Mouse (Mus musculus) natural killer cell, adult 2 months (primary cell): Measurements from ENCODE around the gene Zbtb20.
"Not testable (repeated sequence)": the region's sequence is repeated elsewhere in the genome, so short reads cannot be mapped to it uniquely, and the experiment has no call there.

Source experiments
- DNase-seq, 2 experiments: peaks; one replicate each; pipeline ENCODE4 v3.0.0; 2022; ENCODE audit warnings: low spot score in 2 of 2

Zbtb20 gene

GRCm38 (mm10) chr16:42910716-42911115 is 35.0 kb downstream of the Zbtb20 start:
- no peak for DNase-seq

- DNase-seq, result no peak
Observed at GRCm38 (mm10) chr16:42911326-42911725, 35.6 kb downstream of the Zbtb20 start.

DNA sequence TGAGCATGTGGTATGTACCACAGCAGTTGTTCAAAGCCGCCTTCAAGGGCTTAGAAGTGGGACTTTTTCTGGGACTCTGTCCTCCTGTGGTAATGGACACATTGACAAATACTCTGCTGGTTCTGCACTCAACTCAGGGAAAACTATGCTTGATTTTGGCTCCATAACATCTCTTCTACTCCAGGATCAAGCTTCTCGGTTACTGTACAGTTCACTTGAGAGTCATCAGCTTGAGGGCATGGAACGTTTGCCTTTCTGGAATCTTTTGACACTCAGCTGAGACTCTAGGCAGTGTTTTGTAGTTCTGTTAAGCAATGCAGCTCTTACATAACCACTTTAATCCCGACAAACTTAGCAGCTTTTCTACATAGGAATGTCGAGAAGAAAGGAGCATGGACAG is 36.1 kb downstream of the Zbtb20 start:
- DNase-seq, result no peak

DNA sequence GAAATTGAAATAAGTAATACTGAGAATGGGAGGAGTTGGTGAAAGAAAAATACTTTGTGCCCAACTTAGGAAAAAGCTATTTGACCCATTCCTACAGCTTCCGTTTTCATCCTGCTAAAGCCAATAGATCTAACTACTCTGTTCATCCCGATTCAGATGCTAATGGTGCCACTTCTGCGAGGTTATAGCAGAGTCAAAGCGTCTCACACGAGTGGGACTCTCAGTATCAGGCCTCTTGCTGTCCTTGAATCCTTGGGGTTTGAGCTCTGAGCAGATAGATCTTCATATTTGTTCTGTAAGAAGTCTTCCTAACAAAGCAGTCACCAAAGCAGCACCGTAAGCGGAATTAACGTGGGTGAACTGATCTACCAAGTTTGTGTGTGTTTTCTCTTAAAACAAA is 37.6 kb downstream of the Zbtb20 start:
- DNase-seq, result no peak

GRCm38 (mm10) chr16:42914457-42915085 is 38.9 kb downstream of the Zbtb20 start:
- DNase-seq, result peak; percentile 22 to 45

GRCm38 (mm10) chr16:42919992-42920760 is 44.5 kb downstream of the Zbtb20 start:
- peak; percentile 43 to 69 for DNase-seq

- DNase-seq, result no peak
Observed at GRCm38 (mm10) chr16:42921436-42921835, 45.8 kb downstream of the Zbtb20 start.

GRCm38 (mm10) chr16:42938211-42938610 is 62.5 kb downstream of the Zbtb20 start:
- no peak for DNase-seq

GRCm38 (mm10) chr16:42947016-42947415 is 71.3 kb downstream of the Zbtb20 start:
- no peak for DNase-seq

DNA sequence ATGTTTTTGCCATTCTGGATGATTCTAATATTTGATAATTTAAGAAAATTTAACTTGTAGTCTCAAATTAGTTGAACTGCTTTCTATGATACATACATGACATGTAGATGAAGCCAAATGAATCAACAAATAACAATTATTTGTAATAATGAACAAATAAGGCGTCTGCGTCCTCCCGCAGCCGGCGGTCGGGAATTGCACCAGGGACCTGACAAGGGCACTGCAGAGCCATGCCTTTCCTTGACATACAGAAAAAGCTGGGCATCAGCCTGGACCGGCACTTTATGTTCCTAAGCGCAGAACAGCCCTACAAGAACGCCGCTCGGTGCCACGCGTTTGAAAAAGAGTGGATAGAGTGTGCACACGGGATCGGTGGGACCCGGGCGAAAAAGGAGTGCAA is 79.7 kb downstream of the Zbtb20 start:
- DNase-seq, result not testable (repeated sequence)

DNA sequence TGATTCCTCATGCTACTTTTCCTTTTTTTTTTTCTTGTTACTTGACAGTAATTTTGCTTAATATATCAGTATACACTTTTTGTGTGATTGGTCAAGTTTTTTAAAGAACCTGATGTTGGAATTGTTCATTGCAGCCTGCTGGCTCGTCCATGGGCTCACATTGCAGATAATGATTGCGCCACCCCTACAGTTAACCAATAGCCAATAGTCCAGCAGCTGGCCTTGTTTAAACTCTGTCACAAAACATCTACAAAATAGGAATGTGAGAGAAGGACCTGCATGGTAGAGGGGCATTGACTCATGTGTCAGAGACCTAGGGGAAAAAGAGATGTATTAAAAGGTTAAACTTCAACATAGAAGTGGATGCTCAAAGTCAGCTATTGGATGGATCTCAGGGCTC is 97.2 kb downstream of the Zbtb20 start:
- DNase-seq, result no peak

GRCm38 (mm10) chr16:42998896-42999295 is 123.2 kb downstream of the Zbtb20 start:
- DNase-seq, result no peak

GRCm38 (mm10) chr16:43026351-43026750 is 150.7 kb downstream of the Zbtb20 start:
- DNase-seq, result no peak

DNA sequence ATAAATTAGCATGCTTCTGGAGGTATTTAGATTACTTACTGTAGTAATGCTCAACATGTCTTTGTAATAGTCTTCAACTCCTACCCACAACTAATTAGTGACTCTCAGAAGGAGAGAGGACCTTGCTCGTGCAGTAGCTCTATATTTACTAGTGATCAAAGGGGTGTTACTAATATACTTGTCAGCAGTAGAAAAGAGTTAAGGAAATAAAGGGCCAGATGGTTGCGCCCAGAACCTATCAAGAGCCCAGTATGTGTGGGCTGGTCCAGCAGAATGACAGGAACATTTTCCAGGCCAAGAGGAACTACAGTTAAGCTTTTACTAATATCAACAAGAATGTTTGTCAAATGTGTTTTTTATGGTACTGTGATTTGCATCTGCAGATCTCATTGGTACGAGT is 153.6 kb downstream of the Zbtb20 start:
- DNase-seq, result no peak

- no peak for DNase-seq
Observed at GRCm38 (mm10) chr16:43035709-43036108, 160.0 kb downstream of the Zbtb20 start.

DNA sequence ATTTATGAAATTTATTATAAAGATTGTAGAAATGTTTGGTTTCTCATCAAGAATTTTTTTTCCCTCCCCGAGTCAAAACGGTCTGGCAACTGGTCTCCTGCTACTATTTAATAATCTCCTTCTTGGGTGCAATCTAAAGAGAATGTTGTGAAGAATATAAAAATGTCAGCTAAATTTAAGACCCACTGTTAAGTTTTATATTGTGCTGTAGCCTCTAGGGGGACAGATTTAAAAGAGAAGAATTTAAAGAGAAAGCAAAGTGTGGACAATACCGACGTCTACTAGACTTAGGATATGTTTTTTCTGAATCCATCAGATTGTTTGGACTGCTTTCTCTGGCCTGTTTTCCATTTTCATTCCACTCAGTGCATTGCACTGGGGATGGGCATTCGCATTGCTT is 160.8 kb downstream of the Zbtb20 start:
- no peak for DNase-seq

DNA sequence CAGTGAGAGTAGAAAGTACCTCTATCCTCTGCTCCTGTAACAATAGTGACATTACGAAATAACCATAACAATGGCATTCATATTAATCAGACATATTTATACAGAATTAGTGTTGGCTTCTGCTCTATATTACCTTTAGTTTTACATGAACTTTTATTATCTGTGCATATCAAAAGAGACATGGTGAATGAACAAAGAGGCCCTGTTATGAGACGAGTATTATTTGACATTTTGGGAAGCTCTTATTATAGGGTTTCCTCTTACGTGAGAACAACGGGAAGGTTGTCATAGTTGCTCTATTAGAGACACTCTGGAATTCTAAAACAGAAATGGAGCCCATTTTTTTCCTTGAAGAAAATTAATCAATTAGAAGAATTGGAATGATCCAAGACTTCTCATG is 161.6 kb downstream of the Zbtb20 start:
- DNase-seq, result no peak

DNA sequence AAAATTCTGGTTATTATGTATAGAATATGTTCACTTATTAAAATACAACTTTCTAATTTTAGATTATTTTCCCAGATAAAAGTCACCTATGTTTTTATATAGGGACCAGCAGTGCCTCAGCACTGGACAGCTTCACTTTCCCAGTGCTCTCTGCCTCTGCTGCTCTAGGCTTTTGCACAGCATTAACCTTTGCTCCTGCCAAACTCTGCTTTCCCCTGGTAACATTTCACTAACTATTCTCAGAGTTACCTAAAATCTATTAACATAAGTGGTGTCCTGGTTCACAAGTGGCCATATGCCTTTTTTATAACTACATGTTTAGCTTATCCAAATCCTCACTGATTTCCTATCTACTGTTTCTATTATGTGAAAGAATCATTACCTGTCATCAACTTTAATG is 169.9 kb downstream of the Zbtb20 start:
- DNase-seq, result no peak

GRCm38 (mm10) chr16:43046686-43047085 is 171.0 kb downstream of the Zbtb20 start:
- no peak for DNase-seq

GRCm38 (mm10) chr16:43069666-43070295 is 194.1 kb downstream of the Zbtb20 start:
- no peak for DNase-seq

- no peak for DNase-seq
Observed at GRCm38 (mm10) chr16:43071875-43072274, 196.2 kb downstream of the Zbtb20 start.

GRCm38 (mm10) chr16:43072818-43073594 is 197.3 kb downstream of the Zbtb20 start:
- DNase-seq, result no peak
